Mouse (Mus musculus): ENCODE measurements around the gene Wwox.

Gene Wwox

DNA sequence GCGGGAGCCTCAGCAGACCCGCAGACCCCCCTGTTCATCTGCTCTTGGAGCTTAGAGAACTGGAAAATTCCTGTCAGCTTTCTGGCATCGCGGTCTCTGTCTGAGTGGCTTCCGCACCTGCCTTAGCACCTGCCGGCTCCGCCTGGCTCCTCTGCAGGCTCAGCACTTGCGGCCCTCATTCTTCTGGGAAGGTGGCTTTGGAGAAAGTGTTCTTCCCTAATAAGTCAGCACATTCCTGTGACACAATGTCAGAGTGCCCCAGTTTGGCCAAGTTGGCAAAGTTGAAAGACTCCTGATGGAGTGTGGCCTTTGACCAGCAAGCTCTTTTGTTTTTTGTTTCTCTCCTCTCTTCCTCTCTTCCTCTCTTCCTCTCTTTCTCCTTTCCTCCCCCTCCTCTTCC is 343.9 kb downstream of the Wwox start:
- TF ChIP-seq GATA4 (IDR thresholded peaks at IDR 0.05; ENCODE audit: insufficient replicate concordance, low read length), result no peak

- no peak for TF ChIP-seq GATA4 (IDR thresholded peaks at IDR 0.05; ENCODE audit: insufficient replicate concordance, low read length)
Measured at GRCm38 (mm10) chr8:114785834-114786233, 346.4 kb downstream of the Wwox start.

GRCm38 (mm10) chr8:114789616-114790015 is 350.2 kb downstream of the Wwox start:
- TF ChIP-seq GATA4 (IDR thresholded peaks at IDR 0.05; ENCODE audit: insufficient replicate concordance, low read length), result no peak; the same call in 1 of the 2 replicates

GRCm38 (mm10) chr8:114790754-114791153 is 351.3 kb downstream of the Wwox start:
- no peak for TF ChIP-seq GATA4 (IDR thresholded peaks at IDR 0.05; ENCODE audit: insufficient replicate concordance, low read length)

DNA sequence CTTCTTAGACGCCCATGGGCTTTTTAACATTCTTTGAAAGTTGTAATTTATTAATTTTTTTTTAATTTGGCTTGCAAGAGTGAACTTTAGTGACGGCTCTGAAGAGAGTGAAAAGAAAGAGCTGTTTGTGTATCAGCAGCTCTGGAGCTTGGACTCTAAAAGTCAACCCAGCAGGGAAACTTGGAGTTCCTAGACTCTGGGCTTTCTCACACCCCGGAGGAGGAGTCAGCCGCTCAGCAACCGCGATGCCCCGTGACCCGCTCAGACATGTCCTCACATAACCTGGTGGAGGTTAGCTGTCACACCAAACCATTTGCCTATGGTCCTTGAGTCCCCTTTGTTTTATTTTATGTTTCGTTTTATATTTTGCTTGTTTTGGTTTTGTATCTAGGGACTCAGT is 354.2 kb downstream of the Wwox start:
- TF ChIP-seq GATA4 (IDR thresholded peaks at IDR 0.05; ENCODE audit: insufficient replicate concordance, low read length), result no peak

DNA sequence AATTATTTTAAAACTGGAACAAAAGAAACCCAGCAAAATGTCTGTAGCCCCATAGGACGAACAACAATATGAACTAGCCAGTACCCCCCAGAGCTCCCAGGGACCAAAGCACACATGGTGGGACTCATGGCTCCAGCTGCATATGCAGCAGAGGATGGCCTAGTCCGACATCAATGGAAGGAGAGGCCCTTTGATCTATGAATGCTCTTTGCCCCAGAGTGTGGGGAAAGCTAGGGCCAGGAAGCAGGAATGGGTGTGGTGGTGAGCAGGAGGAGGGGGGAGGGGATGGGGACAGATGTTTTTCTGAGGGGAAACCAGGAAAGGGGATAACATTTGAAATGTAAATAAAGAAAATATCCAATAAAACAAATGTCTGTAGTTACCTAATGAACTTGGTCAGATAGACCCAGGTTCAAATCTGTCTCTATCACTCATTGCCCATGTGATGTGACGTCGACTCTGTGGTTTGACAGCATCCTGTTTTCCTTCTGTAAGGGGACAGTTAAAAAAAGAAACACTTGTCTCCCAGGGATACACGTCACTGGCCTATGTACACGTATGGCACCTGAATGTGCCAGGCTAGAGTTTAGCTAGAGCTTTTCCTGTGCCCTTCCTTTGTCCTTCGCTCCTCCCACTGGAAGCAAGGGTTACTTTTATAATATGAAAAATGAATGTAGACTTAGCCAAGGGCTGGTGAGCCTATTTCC is 362.1 kb downstream of the Wwox start:
- no peak for TF ChIP-seq GATA4 (IDR thresholded peaks at IDR 0.05; ENCODE audit: insufficient replicate concordance, low read length)

DNA sequence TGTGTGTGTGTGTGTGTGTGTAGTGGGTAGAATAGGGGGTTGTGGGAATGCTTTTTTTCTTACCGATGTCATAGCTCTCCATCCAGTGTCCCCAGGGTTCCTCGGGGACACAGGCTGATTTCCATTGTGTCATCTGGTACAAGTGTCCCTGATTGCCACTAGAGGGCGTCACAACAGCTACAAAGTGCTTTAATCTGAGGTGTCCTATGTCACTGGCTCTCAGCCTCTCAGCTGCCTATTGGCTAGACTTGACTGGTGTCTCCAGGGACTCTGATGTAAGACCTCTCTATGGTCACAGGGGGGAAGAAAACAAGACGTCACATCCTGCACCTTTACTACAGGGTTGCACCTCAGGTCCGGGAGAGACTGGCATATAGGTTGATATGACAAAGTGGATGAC is 363.7 kb downstream of the Wwox start:
- no peak for TF ChIP-seq GATA4 (IDR thresholded peaks at IDR 0.05; ENCODE audit: insufficient replicate concordance, low read length)

DNA sequence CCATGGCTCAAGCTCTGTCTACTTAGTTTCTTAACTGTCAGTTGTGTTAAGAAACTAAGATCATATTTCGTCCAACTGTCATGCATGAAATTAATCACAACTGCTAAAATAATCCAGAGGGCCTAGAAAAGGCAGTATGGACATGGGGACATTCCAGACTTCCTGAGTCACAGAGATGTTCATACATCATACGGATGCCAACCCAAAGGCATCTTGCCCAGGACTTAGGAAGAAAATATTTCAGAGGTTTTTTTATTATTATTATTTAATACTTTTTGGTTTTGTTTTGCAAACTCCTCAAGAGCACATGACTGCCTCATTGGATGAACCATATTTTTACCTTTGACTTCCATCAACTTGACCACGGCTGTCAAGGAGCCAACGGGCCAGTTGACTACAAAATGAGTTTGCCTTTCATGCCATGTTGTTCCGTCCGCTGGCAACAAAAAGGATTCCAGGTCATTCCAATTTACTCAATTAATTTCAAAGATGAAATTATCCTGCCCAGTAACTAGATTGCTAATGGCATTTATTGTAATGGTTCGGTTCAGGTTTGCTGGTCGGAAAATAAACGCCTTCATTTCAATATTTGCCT is 367.5 kb downstream of the Wwox start:
- no peak for TF ChIP-seq GATA4 (IDR thresholded peaks at IDR 0.05; ENCODE audit: insufficient replicate concordance, low read length)

GRCm38 (mm10) chr8:114807676-114808426 is 368.4 kb downstream of the Wwox start:
- no peak for TF ChIP-seq GATA4 (IDR thresholded peaks at IDR 0.05; ENCODE audit: insufficient replicate concordance, low read length)

DNA sequence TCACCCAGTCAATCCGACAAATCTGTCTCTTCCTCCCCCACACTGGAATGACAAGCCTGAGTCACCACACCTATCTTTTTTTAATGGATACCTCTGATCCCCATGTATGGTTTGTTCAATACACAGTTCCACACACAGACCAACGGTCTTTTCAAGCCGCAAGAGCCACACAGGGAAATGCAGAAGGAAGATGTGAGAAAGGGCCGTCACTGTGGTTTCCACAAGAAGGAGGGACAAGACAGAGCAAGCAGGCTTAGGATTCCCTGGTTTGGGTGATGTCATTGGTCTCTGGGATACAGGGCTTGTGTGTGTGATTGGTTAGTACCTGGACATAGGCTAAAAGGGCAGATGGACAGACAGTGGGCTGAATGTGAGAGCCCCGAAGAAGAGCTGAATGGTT is 371.0 kb downstream of the Wwox start:
- no peak for TF ChIP-seq GATA4 (IDR thresholded peaks at IDR 0.05; ENCODE audit: insufficient replicate concordance, low read length)

DNA sequence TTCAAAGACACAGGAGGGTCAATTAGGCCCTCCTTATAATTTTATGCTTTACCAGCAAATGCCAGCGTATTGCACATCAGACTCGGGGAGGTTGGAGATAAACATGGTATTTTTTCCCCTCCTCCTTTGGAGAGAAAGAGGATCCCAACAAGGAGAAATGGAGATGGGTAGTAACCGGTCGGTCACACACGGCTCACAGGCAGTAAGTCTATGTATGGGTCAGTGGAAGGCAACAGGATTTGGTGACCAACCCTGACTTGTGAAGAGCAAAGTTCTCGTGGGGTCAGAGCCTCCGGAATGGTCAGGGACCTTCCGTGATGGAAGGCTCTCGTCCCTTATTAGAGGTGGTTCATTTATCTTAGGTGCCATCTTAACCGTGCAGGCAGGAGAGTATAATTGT is 374.4 kb downstream of the Wwox start:
- no peak for TF ChIP-seq GATA4 (IDR thresholded peaks at IDR 0.05; ENCODE audit: insufficient replicate concordance, low read length)

GRCm38 (mm10) chr8:114814769-114815736 is 375.6 kb downstream of the Wwox start:
- no peak for TF ChIP-seq GATA4 (IDR thresholded peaks at IDR 0.05; ENCODE audit: insufficient replicate concordance, low read length)

- no peak for TF ChIP-seq GATA4 (IDR thresholded peaks at IDR 0.05; ENCODE audit: insufficient replicate concordance, low read length)
Measured at GRCm38 (mm10) chr8:114816343-114816742, 376.9 kb downstream of the Wwox start.

DNA sequence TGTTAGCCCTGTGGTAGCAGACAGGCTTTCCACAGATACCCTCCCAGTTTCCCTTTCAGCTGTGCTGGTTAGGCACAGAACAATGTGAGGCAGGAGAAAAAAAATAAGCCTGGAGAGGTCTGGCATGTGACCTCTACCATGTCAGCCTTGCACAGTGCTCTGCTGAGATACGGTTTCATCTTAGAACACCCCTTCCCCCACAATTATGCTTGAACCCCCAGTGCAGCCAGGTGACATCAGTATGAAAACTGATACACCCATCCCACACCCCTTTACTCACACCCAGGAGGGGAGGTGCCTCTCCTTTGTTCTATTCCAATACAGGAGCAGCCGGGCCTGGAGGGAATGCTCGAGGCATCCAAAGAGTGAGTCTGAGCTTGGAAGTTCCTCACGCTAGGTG is 377.5 kb downstream of the Wwox start:
- TF ChIP-seq GATA4 (IDR thresholded peaks at IDR 0.05; ENCODE audit: insufficient replicate concordance, low read length), result no peak

DNA sequence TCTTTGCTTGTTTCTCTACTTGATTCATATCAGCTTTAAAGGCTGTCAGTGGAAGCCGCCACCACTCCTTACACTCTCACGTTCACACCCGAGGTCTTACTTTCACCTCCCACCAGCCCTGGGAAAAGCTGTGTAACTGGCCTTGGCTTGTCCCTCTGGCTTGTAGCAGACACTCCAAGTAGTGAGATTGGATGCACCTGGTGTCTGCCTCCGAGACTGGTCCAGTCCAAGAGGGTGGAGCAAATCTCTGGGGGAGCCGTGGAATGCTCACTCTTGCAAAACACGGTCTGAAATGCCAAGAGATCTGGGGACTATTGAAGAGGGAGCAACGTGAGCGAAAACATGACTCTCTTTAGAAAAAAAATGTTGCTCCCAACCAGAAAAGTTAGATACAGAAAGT is 382.1 kb downstream of the Wwox start:
- no peak for TF ChIP-seq GATA4 (IDR thresholded peaks at IDR 0.05; ENCODE audit: insufficient replicate concordance, low read length)
